Mouse (Mus musculus) hindbrain, embryonic 13.5 days (tissue): ENCODE measurements around the gene Fam214a. TPM values are rescaled to one million over a fixed set of nuclear protein-coding genes. Genes with fewer than 3 reads are reported as not detected.

ENCODE experiments used
- ATAC-seq: fragments of 200-750 bp; cut with Nextera tagmentation; 2 replicates; pipeline ENCODE4 v1.8.0; 2017; ENCODE audit warnings: moderate TSS enrichment; ENCODE audit not compliant: low FRiP score
- H3K27ac ChIP-seq: fragments of 300-500 bp; sonication (generic); 2 replicates; pipeline ENCODE4 v1.5.1; 2015; ENCODE audit warnings: inconsistent platforms, mild to moderate bottlenecking, moderate library complexity
- H3K27me3 ChIP-seq: fragments of 300-500 bp; sonication (generic); 2 replicates; pipeline ENCODE4 v1.6.1; 2015; ENCODE audit warnings: mild to moderate bottlenecking, inconsistent platforms
- H3K36me3 ChIP-seq: fragments of 300-500 bp; sonication (generic); 2 replicates; pipeline ENCODE4 v1.6.1; 2015; ENCODE audit warnings: mild to moderate bottlenecking, inconsistent platforms
- H3K4me1 ChIP-seq: fragments of 300-500 bp; sonication (generic); replicated peaks from 2 replicates; pipeline ENCODE4 v1.6.1; 2015; ENCODE audit warnings: inconsistent platforms
- H3K4me2 ChIP-seq: fragments of 300-500 bp; sonication (generic); 2 replicates; pipeline ENCODE4 v1.6.1; 2015; ENCODE audit warnings: inconsistent platforms, mild to moderate bottlenecking, moderate library complexity
- H3K4me3 ChIP-seq: fragments of 300-500 bp; sonication (generic); 2 replicates; pipeline ENCODE4 v1.5.1; 2015; ENCODE audit warnings: mild to moderate bottlenecking, inconsistent platforms
- H3K9ac ChIP-seq: fragments of 300-500 bp; sonication (generic); 2 replicates; pipeline ENCODE4 v1.6.1; 2015; ENCODE audit warnings: mild to moderate bottlenecking, inconsistent platforms
- H3K9me3 ChIP-seq: fragments of 300-500 bp; sonication (generic); 2 replicates; pipeline ENCODE4 v1.6.1; 2016; ENCODE audit warnings: inconsistent platforms
- WGBS: fragments of 180-500 bp; shearing (Covaris S2); methylation state at CpG from one replicate; pipeline ENCODE4 v1.1.7; 2015; 5-methylcytosine and 5-hydroxymethylcytosine counted together
- polyA plus RNA-seq: library from polyadenylated mRNA; unstranded; fragments of >200 nt; fragmentation: Nextera tagmentation; extraction: Ambion mirVana; gene quantifications from 2 replicates; pipeline ENCODE4 v1.2.1, GENCODE M21; 2015

Gene Fam214a
- polyA plus RNA-seq, 1 experiment from 2014 or later, result 30.2 TPM

DNA sequence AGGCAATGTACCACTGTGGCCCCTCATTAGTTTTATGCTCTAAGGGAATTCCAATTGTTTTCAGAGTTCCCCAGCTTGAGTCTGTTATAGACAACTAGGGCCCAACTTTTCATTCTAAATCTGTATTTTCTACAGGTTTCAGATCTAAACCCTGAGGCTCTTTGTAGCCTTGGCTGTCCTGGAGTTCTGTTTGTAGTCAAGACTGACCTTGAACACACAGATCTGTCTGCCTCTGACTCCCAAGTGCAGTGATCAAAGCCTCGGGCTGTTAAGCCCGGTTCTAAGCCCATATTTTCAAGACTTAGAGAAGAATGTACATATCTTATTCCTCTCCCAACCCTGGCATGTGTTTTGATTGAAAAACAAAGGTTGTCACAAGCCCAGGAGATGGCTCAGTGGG lies 1.7 kb downstream of the Fam214a start:
- H3K9ac ChIP-seq, result peak overlapping the region; percentile 8; the same call in 1 of the 2 replicates

GRCm38 (mm10) chr9:74960630-74961029 lies 7.9 kb downstream of the Fam214a start:
- no peak overlapping the region for H3K4me3 ChIP-seq
- ATAC-seq, result 0 out of 2 replicates have a peak, but pooled peaks have one; percentile 15
- 39% methylated on average over 6 of the region's 6 CpGs for WGBS
- H3K27me3 ChIP-seq, result no peaks in the 10 kb centered on the region
- H3K27ac ChIP-seq, result peak overlapping the region; percentile 65
- H3K36me3 ChIP-seq, result peaks cover 19% of the 10 kb centered on the region
- no peak overlapping the region for H3K9ac ChIP-seq
- H3K4me2 ChIP-seq, result no peak overlapping the region; the same call in 1 of the 2 replicates
- H3K9me3 ChIP-seq, result no peaks in the 10 kb centered on the region
- H3K4me1 ChIP-seq, result peaks cover 12% of the 10 kb centered on the region

More for the DNA sequence above, 1.7 kb downstream of the Fam214a start:
- Histone ChIP-seq H3K27ac (no peak overlapping the region), H3K9me3 (no peaks in the 10 kb centered on the region), H3K4me1 (peaks cover 21% of the 10 kb centered on the region), H3K4me2 (peak overlapping the region; percentile 85), H3K4me3 (no peak overlapping the region), H3K36me3 (peaks cover 14% of the 10 kb centered on the region), H3K27me3 (no peaks in the 10 kb centered on the region)
- 93% methylated on average over 2 of the region's 2 CpGs for WGBS
- ATAC-seq, result no peak

GRCm38 (mm10) chr9:74961073-74961575 lies 8.4 kb downstream of the Fam214a start:
- Histone ChIP-seq H3K9me3 (no peaks in the 10 kb centered on the region), H3K27ac (peak overlapping the region; percentile 65), H3K9ac (peak overlapping the region; percentile 60), H3K4me2 (peak overlapping the region; percentile 29), H3K27me3 (no peaks in the 10 kb centered on the region), H3K4me1 (peaks cover 12% of the 10 kb centered on the region), H3K36me3 (peaks cover 17% of the 10 kb centered on the region), H3K4me3 (no peak overlapping the region)
- ATAC-seq, result peak; percentile 73
- 4% methylated on average over 14 of the region's 14 CpGs for WGBS

DNA sequence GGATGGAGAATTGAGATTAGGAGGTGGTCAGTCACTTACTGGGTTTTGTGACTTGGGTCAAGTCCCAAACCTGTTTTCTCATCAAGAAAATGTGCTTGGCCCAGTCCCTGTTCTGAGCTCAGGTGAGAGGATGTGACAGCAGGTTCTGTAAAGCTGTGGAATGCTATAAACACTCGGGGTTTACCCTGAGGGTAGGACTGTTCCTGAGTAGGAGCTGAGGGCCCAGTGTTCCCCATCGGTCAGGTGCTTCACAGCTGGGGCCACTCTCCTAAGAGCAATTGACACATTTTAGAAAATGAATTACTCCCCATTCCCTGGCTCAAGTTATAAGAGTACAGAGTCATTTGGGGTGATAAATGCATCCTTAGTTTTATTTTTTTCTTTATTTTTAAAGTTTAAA lies 11.3 kb downstream of the Fam214a start:
- ATAC-seq, result no peak
- 70% methylated on average over 2 of the region's 2 CpGs for WGBS
- H3K4me3 ChIP-seq, result no peak overlapping the region
- no peak overlapping the region for H3K9ac ChIP-seq
- H3K4me1 ChIP-seq, result peaks cover 15% of the 10 kb centered on the region
- H3K9me3 ChIP-seq, result no peaks in the 10 kb centered on the region
- no peaks in the 10 kb centered on the region for H3K27me3 ChIP-seq
- H3K4me2 ChIP-seq, result no peak overlapping the region
- no peak overlapping the region for H3K27ac ChIP-seq
- H3K36me3 ChIP-seq, result peaks cover 6% of the 10 kb centered on the region; the same call in 1 of the 2 replicates

GRCm38 (mm10) chr9:74964866-74965384 lies 12.2 kb downstream of the Fam214a start:
- no peak for ATAC-seq
- WGBS, result 92% methylated on average over 10 of the region's 10 CpGs
- Histone ChIP-seq H3K4me1 (peaks cover 15% of the 10 kb centered on the region), H3K36me3 (peaks cover under 1% of the 10 kb centered on the region; the same call in 1 of the 2 replicates), H3K9ac (no peak overlapping the region), H3K9me3 (no peaks in the 10 kb centered on the region), H3K27me3 (no peaks in the 10 kb centered on the region), H3K4me3 (no peak overlapping the region), H3K27ac (no peak overlapping the region), H3K4me2 (no peak overlapping the region)

GRCm38 (mm10) chr9:74966200-74966599 lies 13.5 kb downstream of the Fam214a start:
- WGBS, result 77% methylated on average over 4 of the region's 4 CpGs
- Histone ChIP-seq H3K9ac (no peak overlapping the region), H3K36me3 (no peaks in the 10 kb centered on the region), H3K4me2 (no peak overlapping the region), H3K27me3 (no peaks in the 10 kb centered on the region), H3K27ac (no peak overlapping the region), H3K4me1 (peaks cover 6% of the 10 kb centered on the region), H3K4me3 (no peak overlapping the region), H3K9me3 (no peaks in the 10 kb centered on the region)
- no peak for ATAC-seq

GRCm38 (mm10) chr9:74968647-74969428 lies 16.2 kb downstream of the Fam214a start:
- no peak overlapping the region for H3K4me3 ChIP-seq
- peaks cover 5% of the 10 kb centered on the region; the same call in 1 of the 2 replicates for H3K4me1 ChIP-seq
- 82% methylated on average over 8 of the region's 8 CpGs for WGBS
- H3K27me3 ChIP-seq, result no peaks in the 10 kb centered on the region
- no peak for ATAC-seq
- no peaks in the 10 kb centered on the region for H3K9me3 ChIP-seq
- H3K4me2 ChIP-seq, result no peak overlapping the region
- no peak overlapping the region for H3K9ac ChIP-seq
- H3K27ac ChIP-seq, result no peak overlapping the region
- no peaks in the 10 kb centered on the region for H3K36me3 ChIP-seq

GRCm38 (mm10) chr9:74970591-74970990 lies 17.9 kb downstream of the Fam214a start:
- ATAC-seq, result no peak
- Histone ChIP-seq H3K36me3 (no peaks in the 10 kb centered on the region), H3K4me2 (no peak overlapping the region), H3K27me3 (no peaks in the 10 kb centered on the region), H3K9ac (no peak overlapping the region), H3K4me1 (peaks cover 21% of the 10 kb centered on the region), H3K4me3 (no peak overlapping the region), H3K9me3 (no peaks in the 10 kb centered on the region), H3K27ac (no peak overlapping the region)
- WGBS, result 89% methylated on average over 1 of the region's 1 CpGs

GRCm38 (mm10) chr9:74971191-74971976 lies 18.7 kb downstream of the Fam214a start:
- 93% methylated on average over 12 of the region's 12 CpGs for WGBS
- no peak overlapping the region for H3K9ac ChIP-seq
- no peak for ATAC-seq

DNA sequence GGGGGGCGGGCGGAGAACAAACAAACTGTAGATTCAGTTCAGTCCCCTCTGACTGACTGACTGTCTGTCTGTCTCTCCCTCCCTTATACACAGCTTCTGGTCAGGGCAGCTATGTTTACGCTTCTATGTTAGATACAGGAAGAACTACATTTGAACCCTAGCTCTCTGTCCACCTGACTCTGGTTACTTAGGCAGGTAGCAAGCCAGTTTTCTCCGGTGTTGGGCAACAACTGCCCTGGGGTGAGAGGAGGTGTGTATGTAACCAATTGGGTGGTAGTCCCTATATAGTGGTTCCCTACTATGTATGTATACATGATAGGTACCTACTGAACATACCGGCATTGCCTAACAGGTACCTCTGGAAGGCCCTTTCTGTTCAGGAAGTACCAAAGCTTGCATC lies 20.1 kb downstream of the Fam214a start:
- no peak for ATAC-seq
- H3K9me3 ChIP-seq, result no peaks in the 10 kb centered on the region
- H3K27ac ChIP-seq, result no peak overlapping the region
- no peak overlapping the region for H3K9ac ChIP-seq
- H3K27me3 ChIP-seq, result no peaks in the 10 kb centered on the region
- no peaks in the 10 kb centered on the region for H3K36me3 ChIP-seq
- 98% methylated on average over 5 of the region's 5 CpGs for WGBS
- H3K4me1 ChIP-seq, result peaks cover 26% of the 10 kb centered on the region
- H3K4me2 ChIP-seq, result no peak overlapping the region
- H3K4me3 ChIP-seq, result no peak overlapping the region

More at GRCm38 (mm10) chr9:74971191-74971976, 18.7 kb downstream of the Fam214a start:
- H3K36me3 ChIP-seq, result no peaks in the 10 kb centered on the region
- no peak overlapping the region for H3K27ac ChIP-seq
- H3K9me3 ChIP-seq, result no peaks in the 10 kb centered on the region
- no peaks in the 10 kb centered on the region for H3K27me3 ChIP-seq
- H3K4me3 ChIP-seq, result no peak overlapping the region
- H3K4me2 ChIP-seq, result no peak overlapping the region
- peaks cover 23% of the 10 kb centered on the region for H3K4me1 ChIP-seq

GRCm38 (mm10) chr9:74973154-74973553 lies 20.5 kb downstream of the Fam214a start:
- no peak for ATAC-seq
- 93% methylated on average over 4 of the region's 4 CpGs for WGBS
- no peaks in the 10 kb centered on the region for H3K36me3 ChIP-seq

GRCm38 (mm10) chr9:74974758-74975157 lies 22.1 kb downstream of the Fam214a start:
- peak overlapping the region; percentile 64 for H3K4me2 ChIP-seq
- H3K36me3 ChIP-seq, result no peaks in the 10 kb centered on the region
- H3K4me3 ChIP-seq, result no peak overlapping the region
- H3K9me3 ChIP-seq, result no peaks in the 10 kb centered on the region
- peak overlapping the region; percentile 77 for H3K9ac ChIP-seq
- peaks cover 47% of the 10 kb centered on the region for H3K4me1 ChIP-seq
- no peaks in the 10 kb centered on the region for H3K27me3 ChIP-seq
- WGBS, result 1% methylated on average over 11 of the region's 11 CpGs
- ATAC-seq, result no peak
- peak overlapping the region; percentile 98 for H3K27ac ChIP-seq

More at GRCm38 (mm10) chr9:74973154-74973553, 20.5 kb downstream of the Fam214a start:
- no peak overlapping the region for H3K4me3 ChIP-seq
- no peaks in the 10 kb centered on the region for H3K9me3 ChIP-seq
- no peak overlapping the region for H3K4me2 ChIP-seq
- no peaks in the 10 kb centered on the region for H3K27me3 ChIP-seq
- no peak overlapping the region for H3K27ac ChIP-seq
- H3K9ac ChIP-seq, result no peak overlapping the region
- peaks cover 31% of the 10 kb centered on the region for H3K4me1 ChIP-seq
